Mouse (Mus musculus) brown adipose tissue, adult 24 weeks (tissue): ENCODE results near the gene Sh3bp2. TPM values are rescaled to one million over a fixed set of nuclear protein-coding genes. Genes with fewer than 3 reads are reported as not detected.

ENCODE experiments used
- H3K27ac ChIP-seq: fragments of 200-500 bp; replicated peaks from 2 replicates; pipeline ENCODE4 v1.5.1; 2012; ENCODE audit warnings: low read depth, mild to moderate bottlenecking, low read length
- H3K4me1 ChIP-seq: fragments of 200-500 bp; 2 replicates; pipeline ENCODE4 v1.6.1; 2012; ENCODE audit warnings: low read length, mixed read lengths; ENCODE audit not compliant: control insufficient read depth, insufficient read depth, insufficient read length
- H3K4me3 ChIP-seq: fragments of 200-500 bp; 2 replicates; pipeline ENCODE4 v1.5.1; 2012; ENCODE audit warnings: low read depth, mild to moderate bottlenecking, low read length, moderate library complexity; ENCODE audit not compliant: insufficient read depth
- polyA plus RNA-seq: library from polyadenylated mRNA; stranded (reverse); fragments of >200 nt; gene quantifications from 2 replicates; pipeline ENCODE4 v1.2.4, GENCODE M21; 2012; ENCODE audit not compliant: missing spikeins, insufficient read depth, insufficient read length

Sh3bp2 gene
- 2.7 and 3.0 TPM in 2 replicates for polyA plus RNA-seq

DNA sequence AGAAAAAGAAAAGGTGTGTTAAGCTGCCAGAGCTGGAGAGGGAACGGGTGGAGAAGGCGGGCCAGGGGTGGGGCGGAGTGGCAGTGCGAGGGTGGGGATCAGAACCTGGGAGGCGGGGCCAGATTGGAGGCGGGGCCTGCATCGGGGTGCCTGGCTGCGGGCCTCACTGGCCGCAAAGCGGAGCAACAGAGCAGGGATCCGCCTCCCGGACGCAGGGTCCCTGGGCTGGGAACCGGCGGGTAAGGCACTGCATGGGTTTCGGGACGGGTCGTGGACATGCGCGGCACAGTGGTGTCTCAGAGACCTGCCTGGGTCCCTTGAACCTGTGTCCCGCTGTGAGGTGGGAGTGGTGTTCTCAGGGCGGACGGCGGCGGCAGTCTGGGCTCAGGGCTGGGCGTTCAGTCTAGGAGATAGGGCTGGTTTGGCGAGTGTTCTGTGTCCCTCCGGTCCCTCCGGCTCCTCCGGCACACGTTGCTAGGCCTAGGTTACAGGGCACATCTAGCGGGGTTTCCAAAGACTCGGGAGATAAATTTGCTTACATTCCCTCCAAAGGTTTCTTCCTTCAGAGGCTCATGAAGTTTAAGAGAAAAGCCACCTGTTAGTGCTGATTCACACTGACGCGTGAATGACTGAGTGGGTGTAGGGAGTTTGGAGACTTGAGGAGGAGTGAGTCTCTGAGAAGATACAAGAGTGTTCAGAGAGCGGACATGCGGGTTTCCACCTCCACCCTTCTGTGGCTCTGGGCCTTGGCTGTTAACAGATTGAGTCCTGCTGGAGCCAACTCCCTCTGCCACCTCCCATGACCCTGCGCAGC is at the start of gene Sh3bp2:
Gene Sh3bp2 (plus strand): TSS at position 176 of the 814 bp plus-strand sequence.
- peaks cover 10% of the 10 kb centered on the region for H3K4me1 ChIP-seq
- H3K27ac ChIP-seq, result peak within 1 kb of the TSS; percentile 2
- H3K4me3 ChIP-seq, result peak within 1 kb of the TSS; percentile 66

DNA sequence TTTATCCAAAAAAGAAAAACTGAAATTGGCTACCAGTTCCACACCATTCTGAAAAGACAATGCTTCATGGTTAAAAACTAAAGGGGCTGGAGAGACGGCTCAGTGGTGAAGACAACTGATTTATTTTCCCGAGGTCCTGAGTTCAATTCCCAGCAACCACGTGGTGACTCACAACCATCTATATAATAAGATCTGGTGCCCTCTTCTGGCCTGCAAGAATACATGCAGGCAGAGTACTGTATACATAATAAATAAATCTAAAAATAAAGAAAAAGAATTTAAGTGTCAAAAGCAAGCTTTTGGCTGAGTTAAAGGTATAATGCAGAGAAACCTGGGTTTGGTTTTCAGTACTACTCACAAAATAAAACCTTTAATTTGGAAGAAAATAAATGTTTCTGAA is 44.7 kb upstream of the Sh3bp2 start:
- Histone ChIP-seq H3K27ac (no peak overlapping the region), H3K4me3 (no peak overlapping the region), H3K4me1 (no peaks in the 10 kb centered on the region)

DNA sequence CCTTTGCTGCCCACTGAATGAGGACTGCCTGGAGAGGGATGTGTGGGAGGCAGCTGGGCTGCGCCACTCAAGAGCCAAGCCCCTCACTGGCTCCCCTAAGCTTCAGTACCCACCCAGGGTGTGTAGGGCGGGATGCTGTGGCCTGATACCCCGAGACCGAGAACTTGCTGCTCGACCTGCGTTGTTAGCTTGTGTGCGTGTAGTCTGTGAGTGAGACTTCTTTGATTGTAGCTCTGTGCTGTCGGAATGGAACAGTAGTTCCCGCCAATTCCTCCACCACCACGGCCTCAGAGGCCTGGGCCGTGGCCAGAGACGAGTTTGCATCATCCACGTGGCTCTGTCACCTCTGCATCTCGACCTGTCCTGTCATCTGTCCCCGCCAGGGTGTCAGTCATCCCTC is 39.9 kb upstream of the Sh3bp2 start:
- H3K4me3 ChIP-seq, result no peak overlapping the region
- H3K27ac ChIP-seq, result no peak overlapping the region
- no peaks in the 10 kb centered on the region for H3K4me1 ChIP-seq

DNA sequence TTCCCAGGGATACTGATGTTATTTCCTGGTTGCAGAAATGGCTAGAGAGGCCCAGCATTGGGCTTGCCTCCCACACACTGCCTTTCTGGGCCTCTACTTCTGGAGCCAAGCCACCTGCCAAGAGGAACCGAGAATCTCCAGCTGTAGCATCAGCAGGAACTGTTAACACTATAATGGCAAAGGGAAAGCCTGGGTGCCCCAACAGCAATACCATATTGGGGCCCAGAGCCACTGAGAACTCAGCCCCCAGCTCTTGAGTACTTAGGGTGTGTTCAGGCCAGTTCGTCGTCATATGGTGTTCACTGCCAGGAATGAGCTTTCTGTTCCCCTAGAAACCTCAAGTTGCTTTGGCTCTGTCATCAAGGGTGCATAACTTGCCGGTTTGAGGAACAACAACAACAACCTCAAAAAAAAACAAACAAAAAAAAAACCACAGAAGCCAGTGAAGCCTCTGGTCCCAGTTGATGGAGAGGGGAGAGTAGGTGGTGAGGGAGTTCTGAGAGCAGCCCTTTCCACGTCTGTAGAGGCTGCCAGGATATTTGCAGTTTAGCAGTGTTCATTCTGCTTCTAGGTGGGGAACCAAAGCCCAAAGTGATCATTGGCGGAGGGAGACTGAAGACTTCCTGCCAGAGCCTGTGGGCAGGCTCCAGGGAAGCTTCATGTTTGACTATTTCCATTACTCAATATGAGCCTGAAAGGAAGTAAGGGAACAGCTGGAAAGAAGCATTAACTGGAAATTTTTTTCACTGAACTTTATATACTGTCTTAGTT is 38.1 kb upstream of the Sh3bp2 start:
- Histone ChIP-seq H3K4me1 (no peaks in the 10 kb centered on the region), H3K27ac (peak overlapping the region; percentile 74), H3K4me3 (no peak overlapping the region)

DNA sequence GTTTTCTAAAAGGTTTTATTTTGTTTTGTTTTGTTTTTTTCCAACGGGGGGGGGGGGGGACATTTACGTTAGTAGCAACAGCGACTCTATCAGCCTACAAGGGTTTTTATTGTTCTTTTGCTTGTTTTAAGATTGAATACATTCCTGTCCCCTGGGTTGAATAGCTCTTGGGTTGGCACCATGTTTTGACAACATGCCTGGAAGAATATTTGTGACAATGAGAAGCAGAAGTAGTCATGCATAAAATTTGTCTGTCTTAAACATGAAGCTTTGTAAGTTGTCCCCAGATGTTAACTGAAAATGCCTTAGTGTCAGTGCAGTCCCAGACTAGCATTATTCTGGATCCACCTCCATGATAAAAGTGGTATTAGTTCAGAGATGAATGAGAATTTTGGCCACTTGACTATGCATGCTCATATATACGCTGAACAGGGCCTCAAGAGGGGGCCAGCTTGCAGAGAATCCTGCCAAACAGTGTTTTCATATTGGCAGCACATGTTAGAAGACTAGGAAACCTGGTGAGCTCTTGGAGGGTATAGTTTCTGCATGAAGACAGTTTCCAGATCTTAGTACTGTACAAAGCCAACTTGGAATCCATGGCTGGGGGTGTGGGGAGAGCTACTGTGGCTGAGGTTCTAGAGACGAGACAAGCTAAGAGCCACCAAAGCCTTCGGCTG is 36.8 kb upstream of the Sh3bp2 start:
- Histone ChIP-seq H3K4me1 (no peaks in the 10 kb centered on the region), H3K4me3 (no peak overlapping the region), H3K27ac (no peak overlapping the region)

DNA sequence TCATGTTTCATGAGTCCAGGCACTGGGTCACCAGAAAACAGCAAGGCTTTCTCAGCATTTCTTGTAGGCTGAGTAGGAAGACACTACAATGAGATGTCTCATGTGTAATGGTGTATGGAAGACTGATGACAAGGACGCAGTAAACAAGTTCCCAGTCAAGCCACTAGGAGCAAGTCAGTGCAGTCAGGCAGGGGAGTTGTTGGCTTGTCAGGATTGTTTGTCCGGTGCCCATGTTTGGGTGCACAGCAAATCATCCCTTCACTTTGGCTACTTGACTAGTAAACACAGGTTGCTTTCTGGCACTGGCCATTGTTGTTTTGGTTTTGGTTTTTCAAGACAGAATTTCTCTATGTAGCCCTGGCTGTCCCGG is 36.2 kb upstream of the Sh3bp2 start:
- Histone ChIP-seq H3K27ac (no peak overlapping the region), H3K4me3 (no peak overlapping the region), H3K4me1 (no peaks in the 10 kb centered on the region)

DNA sequence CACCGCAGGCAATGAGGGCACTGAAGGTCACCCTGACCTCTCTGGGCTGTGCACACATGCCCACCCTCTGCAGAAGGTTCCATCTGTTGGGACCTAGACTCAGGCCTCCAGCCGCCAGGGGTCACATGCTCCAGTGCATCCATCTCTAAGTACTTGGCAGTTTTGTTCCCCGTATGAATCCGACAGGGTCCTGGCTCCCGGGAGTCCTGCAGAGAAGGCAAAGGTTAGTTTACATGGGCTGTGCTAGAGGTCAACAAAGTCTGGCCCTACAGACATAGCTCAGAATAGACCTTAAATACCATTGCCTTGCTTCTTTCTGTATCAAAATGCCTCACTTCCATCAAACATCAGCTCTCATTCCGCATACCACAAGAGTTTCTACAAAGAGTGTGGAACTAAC is 28.9 kb upstream of the Sh3bp2 start:
- Histone ChIP-seq H3K4me3 (no peak overlapping the region), H3K4me1 (no peaks in the 10 kb centered on the region), H3K27ac (no peak overlapping the region)

DNA sequence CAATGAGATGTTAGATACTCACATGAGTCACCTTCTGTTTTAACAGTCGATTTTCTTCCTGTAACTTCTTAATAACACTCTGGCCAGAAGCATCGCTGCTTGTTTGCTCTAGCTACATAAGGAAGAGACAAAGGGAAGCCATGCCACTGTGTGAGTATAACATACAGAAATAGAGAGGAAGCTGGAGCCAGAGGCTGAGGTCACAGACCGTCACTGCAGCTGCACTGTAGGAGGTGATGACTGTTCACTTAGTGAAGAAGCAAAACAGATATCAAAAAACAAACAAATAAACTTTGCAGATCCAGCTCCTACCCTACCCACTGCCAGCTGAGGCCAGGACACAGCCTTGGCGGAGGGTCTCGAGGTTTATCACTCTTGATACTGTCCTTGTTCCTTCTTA is 24.8 kb upstream of the Sh3bp2 start:
- no peaks in the 10 kb centered on the region for H3K4me1 ChIP-seq
- 0 out of 2 replicates have a peak overlapping the region, but pooled peaks have one; percentile 23 for H3K27ac ChIP-seq
- H3K4me3 ChIP-seq, result no peak overlapping the region

DNA sequence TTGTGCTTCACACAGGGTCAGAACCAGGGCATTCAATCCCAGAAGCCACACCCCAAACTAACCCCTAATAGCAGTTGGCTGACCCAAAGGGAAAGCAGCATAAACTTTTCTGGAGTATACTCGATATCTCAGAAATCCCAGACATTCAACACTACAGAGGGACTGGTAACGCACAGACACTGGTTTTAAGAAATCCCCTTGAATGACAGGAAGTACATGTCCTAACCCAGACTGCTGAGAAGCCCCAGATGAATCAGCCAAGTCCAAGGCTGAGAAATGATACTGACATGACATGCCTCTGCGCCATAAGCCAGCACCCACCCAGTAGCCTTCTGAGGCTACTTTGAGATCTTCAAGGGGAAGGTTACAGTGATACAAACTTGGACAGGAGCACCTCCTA is 24.1 kb upstream of the Sh3bp2 start:
- no peak overlapping the region for H3K4me3 ChIP-seq
- H3K27ac ChIP-seq, result peak overlapping the region; percentile 23; the same call in 1 of the 2 replicates
- H3K4me1 ChIP-seq, result no peaks in the 10 kb centered on the region

DNA sequence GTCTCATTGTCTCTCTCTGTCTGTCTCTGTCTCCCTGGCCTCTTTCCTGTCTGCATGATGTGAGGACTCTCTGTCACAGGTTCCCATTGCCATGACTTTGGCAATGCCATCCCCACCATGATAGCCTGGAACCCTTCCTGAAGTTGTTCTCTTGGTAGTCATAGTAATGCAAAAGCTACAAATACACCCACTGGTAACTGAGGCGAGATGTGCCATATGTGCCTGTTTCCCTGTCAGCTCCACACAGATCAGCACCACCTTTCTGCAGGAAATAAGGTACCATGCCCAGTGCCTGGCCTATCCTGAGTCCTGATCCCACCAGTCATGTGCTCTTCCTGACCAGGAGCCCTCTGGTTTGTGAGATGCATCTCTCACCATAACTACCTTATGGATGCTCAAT is 23.2 kb upstream of the Sh3bp2 start:
- Histone ChIP-seq H3K27ac (no peak overlapping the region), H3K4me3 (no peak overlapping the region), H3K4me1 (no peaks in the 10 kb centered on the region)

DNA sequence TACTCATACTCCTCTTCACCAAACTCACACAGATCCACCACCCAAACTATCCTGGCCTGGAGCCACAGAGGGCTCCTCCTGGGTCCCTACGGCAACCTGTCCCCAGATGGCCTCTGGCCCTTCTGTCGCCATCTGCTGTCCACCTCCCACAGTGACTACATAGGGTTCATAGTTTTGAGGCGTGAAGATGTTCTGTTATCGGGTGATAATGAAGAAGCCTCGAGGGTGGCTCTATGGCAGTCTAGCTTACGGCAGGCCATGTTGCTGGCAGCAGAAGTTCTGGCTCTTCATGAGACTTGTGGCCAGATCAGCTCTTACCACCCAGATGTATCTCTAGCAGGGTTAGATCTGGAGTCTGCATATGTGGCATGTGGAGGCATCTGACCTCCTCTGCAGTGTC is 22.8 kb upstream of the Sh3bp2 start:
- Histone ChIP-seq H3K4me1 (no peaks in the 10 kb centered on the region), H3K27ac (no peak overlapping the region), H3K4me3 (no peak overlapping the region)

DNA sequence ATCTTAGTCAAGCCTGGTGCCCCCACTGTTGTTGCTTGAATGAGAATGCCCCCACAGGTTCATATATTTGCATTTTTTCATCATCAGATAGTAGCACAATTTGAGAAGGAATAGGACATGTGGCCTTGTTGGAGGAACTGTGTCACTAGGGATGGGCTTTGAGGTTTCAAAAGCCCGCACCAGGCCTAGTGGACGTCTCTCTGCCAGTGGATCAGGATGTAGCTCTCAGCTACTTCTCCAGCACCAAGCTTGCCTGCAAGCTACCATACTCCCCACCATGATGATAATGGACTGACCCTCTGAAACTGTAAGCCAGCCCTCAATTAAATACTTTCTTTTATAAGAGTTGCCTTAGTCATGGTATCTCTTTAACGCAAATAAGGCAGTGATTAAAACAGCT is 13.2 kb upstream of the Sh3bp2 start:
- Histone ChIP-seq H3K27ac (no peak overlapping the region), H3K4me1 (peaks cover 8% of the 10 kb centered on the region; the same call in 1 of the 2 replicates), H3K4me3 (peak overlapping the region; percentile 21; the same call in 1 of the 2 replicates)

DNA sequence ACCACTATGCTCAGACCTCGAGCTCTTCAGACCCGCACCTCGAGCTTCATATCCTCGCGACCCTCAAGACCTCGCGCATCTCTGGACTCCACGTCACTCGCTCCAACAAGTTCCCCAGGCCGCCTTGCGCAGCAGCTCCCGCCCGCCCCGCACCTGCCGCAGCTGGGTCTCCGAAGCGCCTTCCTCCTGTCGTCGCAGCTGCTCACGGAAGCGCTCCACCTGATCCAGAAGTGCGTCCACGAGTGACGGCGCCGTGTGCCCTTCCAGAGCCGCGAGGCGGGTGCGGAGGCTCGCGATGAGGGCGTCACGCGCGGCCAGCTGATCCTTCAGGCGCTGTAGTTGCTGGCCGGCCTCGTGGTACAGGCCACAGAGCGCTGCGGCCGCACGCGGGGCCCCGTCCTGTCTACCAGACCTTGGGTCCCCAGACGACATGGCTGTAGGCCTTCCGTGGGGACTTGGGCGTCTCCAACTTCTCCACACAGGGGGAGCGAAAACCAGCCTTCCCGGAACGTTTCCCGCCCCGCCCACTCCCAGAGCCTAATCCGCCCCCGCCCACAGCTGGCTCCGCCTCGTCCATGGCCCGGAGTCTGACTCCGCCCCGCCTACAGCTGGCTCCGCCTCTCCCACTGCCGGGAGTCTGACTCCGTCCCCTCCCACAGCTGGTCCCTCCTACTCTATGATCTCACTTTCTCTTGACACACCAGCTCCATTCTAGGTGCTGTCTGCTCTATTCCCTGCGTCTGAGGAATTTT is 12.0 kb upstream of the Sh3bp2 start, which contains the start of gene Tnip2:
Gene Tnip2 (minus strand): TSS at position 526 of the 752 bp plus-strand sequence.
- Histone ChIP-seq H3K27ac (peak within 1 kb of the TSS; percentile 83), H3K4me1 (peaks cover 8% of the 10 kb centered on the region; the same call in 1 of the 2 replicates), H3K4me3 (peak within 1 kb of the TSS; percentile 88)

DNA sequence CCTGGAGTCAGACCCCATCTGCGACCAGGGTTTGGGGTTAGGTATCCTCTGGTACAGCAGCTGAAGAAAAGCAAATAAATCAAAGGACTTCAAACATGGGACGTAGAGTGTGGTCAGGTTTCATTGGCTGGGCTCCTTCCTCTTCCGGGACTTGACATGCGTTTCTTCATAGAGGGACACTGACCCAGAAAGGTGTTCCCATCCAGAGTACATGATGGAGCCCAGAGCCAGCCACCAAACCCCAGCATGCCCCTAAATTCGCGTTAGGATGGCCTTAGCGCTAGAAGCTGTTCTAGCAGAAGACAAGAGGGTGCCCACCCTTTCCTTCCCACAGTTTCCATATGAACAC is 11.4 kb upstream of the Sh3bp2 start:
- Histone ChIP-seq H3K4me1 (peaks cover 8% of the 10 kb centered on the region; the same call in 1 of the 2 replicates), H3K27ac (peak overlapping the region; percentile 67), H3K4me3 (peak overlapping the region; percentile 77)
